Comparison of ENCODE assay signal across 27 mouse cellular contexts in genomic region chr4:80202223-80202622, GRCm38 (mm10).
DNase-seq lines count a peak whose midpoint lies in the region; ATAC-seq and TF ChIP-seq lines count a peak whose summit lies in the region.
"Had no signal": no experiment of that assay in that cellular context is flagged by ENCODE, and none has a peak within 500 bp of the region (broad histone marks: within the 10 kb centered on the region; RNA-seq: fewer than 3 reads in every experiment).

No protein-coding gene starts in this region.

- WGBS in forebrain, embryonic 15.5 days: 25% methylated on average over 1 of the region's 1 CpGs
- WGBS in forebrain, embryonic 10.5 days: 66% methylated on average over 1 of the region's 1 CpGs

- H3K27me3 ChIP-seq in forebrain, embryonic 15.5 days: no peaks in the 10 kb centered on the region
- no peaks in the 10 kb centered on the region for H3K27me3 ChIP-seq in forebrain, embryonic 10.5 days (ENCODE audit: poor library complexity, severe bottlenecking)
- H3K27me3 ChIP-seq: embryonic facial prominence, embryonic 12.5 days; heart, embryonic 12.5 days; midbrain, embryonic 15.5 days had no signal

- H3K4me1 ChIP-seq in forebrain, embryonic 15.5 days: peaks cover 12% of the 10 kb centered on the region
- H3K4me1 ChIP-seq in forebrain, embryonic 10.5 days: no peaks in the 10 kb centered on the region
- H3K4me1 ChIP-seq: embryonic facial prominence, embryonic 12.5 days; heart, embryonic 12.5 days; midbrain, embryonic 15.5 days had no signal

- no peak for TF ChIP-seq CTCF in brain, embryonic 14.5 days (IDR thresholded peaks at IDR 0.05; ENCODE audit: borderline replicate concordance, extremely low read depth, insufficient read depth, insufficient read length)

- H3K9ac ChIP-seq in forebrain, embryonic 15.5 days (replicated peaks): no peak overlapping the region
- H3K9ac ChIP-seq: embryonic facial prominence, embryonic 12.5 days; heart, embryonic 12.5 days; hindbrain, embryonic 14.5 days; liver, embryonic 14.5 days; lung, embryonic 14.5 days; midbrain, embryonic 15.5 days had no signal

- DNase-seq in forebrain, embryonic 10.5 days (ENCODE audit: extremely low spot score, low spot score): no peak
- DNase-seq in layer of hippocampus, adult 9-11 months: peak; percentile 5
- no peak for DNase-seq in layer of hippocampus, postnatal 36 days
- DNase-seq in brain, embryonic 14.5 days (ENCODE audit: low read depth): peak; percentile 87
- DNase-seq in adrenal gland, adult 8-10 months: no peak
- no peak for DNase-seq in cerebellum, postnatal 14 days
- DNase-seq: adrenal gland, postnatal 25 days; cerebellum, adult 8-10 months; cerebellum, postnatal 36 days; embryo, embryonic 11 days; gastrocnemius, postnatal 36 days; heart, adult 18-20 months; heart, postnatal 4 days; kidney, adult 18-20 months; kidney, postnatal 36 days; liver; lung, embryonic 14.5 days; lung, postnatal 14 days; right cerebral cortex, postnatal 4 days; thymus, adult 2 months; thymus, postnatal 36 days had no signal

- no peak for TF ChIP-seq POLR2A in brain, embryonic 14.5 days (IDR thresholded peaks at IDR 0.05; ENCODE audit: borderline replicate concordance, extremely low read depth, insufficient read depth, insufficient read length, poor library complexity, severe bottlenecking)

- H3K27ac ChIP-seq in forebrain, embryonic 15.5 days (replicated peaks): peak overlapping the region; percentile 43
- no peak overlapping the region for H3K27ac ChIP-seq in forebrain, embryonic 10.5 days
- H3K27ac ChIP-seq: embryonic facial prominence, embryonic 12.5 days; hindbrain, embryonic 14.5 days; liver, embryonic 14.5 days; midbrain, embryonic 15.5 days had no signal

- ATAC-seq in forebrain, embryonic 15.5 days (replicated peaks): peak; percentile 51; the same call in 1 of the 2 replicates
- ATAC-seq: midbrain, embryonic 15.5 days had no signal

- H3K4me3 ChIP-seq in forebrain, embryonic 15.5 days: no peak overlapping the region
- no peak overlapping the region for H3K4me3 ChIP-seq in forebrain, embryonic 10.5 days
- H3K4me3 ChIP-seq: embryonic facial prominence, embryonic 12.5 days; heart, embryonic 12.5 days; midbrain, embryonic 15.5 days had no signal

- H3K4me2 ChIP-seq in forebrain, embryonic 15.5 days (replicated peaks): no peak overlapping the region
- H3K4me2 ChIP-seq: embryonic facial prominence, embryonic 12.5 days; heart, embryonic 12.5 days; hindbrain, embryonic 14.5 days; lung, embryonic 14.5 days; midbrain, embryonic 15.5 days had no signal

- no peaks in the 10 kb centered on the region for H3K9me3 ChIP-seq in forebrain, embryonic 15.5 days
- H3K9me3 ChIP-seq in forebrain, embryonic 10.5 days: no peaks in the 10 kb centered on the region
- H3K9me3 ChIP-seq: embryonic facial prominence, embryonic 12.5 days; heart, embryonic 12.5 days; midbrain, embryonic 15.5 days had no signal

- H3K36me3 ChIP-seq in forebrain, embryonic 15.5 days: no peaks in the 10 kb centered on the region
- no peaks in the 10 kb centered on the region for H3K36me3 ChIP-seq in forebrain, embryonic 10.5 days (replicated peaks)
- H3K36me3 ChIP-seq: embryonic facial prominence, embryonic 12.5 days; heart, embryonic 12.5 days; midbrain, embryonic 15.5 days had no signal

Comparison
In these comparisons a context has a peak if more than half of its experiments do, and no peak if none do; other contexts are left out.
1. DNase-seq: peak in layer of hippocampus, adult 9-11 months (single experiment) and brain, embryonic 14.5 days (single experiment); none in forebrain, embryonic 10.5 days (single experiment), layer of hippocampus, postnatal 36 days (0 of 2), adrenal gland, adult 8-10 months (single experiment) and cerebellum, postnatal 14 days (0 of 2).